Mouse (Mus musculus) skeletal muscle tissue, postnatal 0 days (tissue): Measurements from ENCODE around the gene Ntng1. TPM values are rescaled to one million over a fixed set of nuclear protein-coding genes. Genes with fewer than 3 reads are reported as not detected.

Experiments used
- polyA plus RNA-seq: library from polyadenylated mRNA; unstranded; fragments of >200 nt; fragmentation: Nextera tagmentation; extraction: Ambion mirVana; gene quantifications from 2 replicates; pipeline ENCODE4 v1.2.1, GENCODE M21; 2015

The Ntng1 gene
- 0.65 and 0.71 TPM in 2 replicates for polyA plus RNA-seq

GRCm38 (mm10) chr3:110143206-110144061 is at the start of gene Ntng1:
Ntng1 (minus strand) TSS chr3:110144011.

Other genes starting within 250 kb of the Ntng1 start
- gene Prmt6, start 107.0 kb upstream of the Ntng1 start, polyA plus RNA-seq, result 10.8 and 12.0 TPM in 2 replicates